Mouse (Mus musculus): ENCODE measurements at regions not wholly inside any gene's neighbourhood (a gene's known extent, or its start where the extent isn't known, plus 50 kb on each side); places are given as distances from the start of the nearest gene placed in this dataset.

DNA sequence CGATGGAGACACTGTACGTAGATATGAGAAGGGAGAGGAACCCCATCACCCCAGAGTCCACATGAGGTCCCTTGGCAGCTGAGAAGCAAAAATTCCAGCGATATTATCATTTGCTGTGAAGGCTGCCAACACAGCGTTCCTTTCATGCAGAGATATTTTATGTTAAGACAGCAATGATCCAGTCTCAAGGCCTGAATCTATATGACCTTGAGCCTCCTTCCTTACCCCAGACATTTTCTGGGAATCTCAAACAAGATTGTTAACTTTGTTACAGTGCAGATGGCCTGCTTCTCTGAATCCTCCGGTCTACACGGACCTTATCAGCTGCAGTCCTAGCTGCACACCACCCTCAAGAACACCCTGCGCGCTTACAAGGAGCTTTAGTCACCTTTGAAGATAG lies 106.1 kb downstream of the Edn3 start:
- TF ChIP-seq CTCF (IDR thresholded peaks at IDR 0.05; ENCODE audit: low read depth, low read length) (no peak), POLR2AphosphoS5 (IDR thresholded peaks at IDR 0.05; ENCODE audit: insufficient replicate concordance, low read depth, low read length) (no peak), TAL1 (conservative IDR thresholded peaks at IDR 0.05; ENCODE audit: low read depth, low read length) (no peak), GATA1 (IDR thresholded peaks at IDR 0.05; ENCODE audit: borderline replicate concordance, low read length) (no peak)

Measured in G1E (cell line).